Mouse (Mus musculus): ENCODE measurements at regions not wholly inside any gene's neighbourhood (a gene's known extent, or its start where the extent isn't known, plus 50 kb on each side); places are given as distances from the start of the nearest gene placed in this dataset.

GRCm38 (mm10) chr16:87067981-87068380, 286.0 kb upstream of the N6amt1 start:
- DNase-seq = no peak

- no peak for DNase-seq
These were observed 286.5 kb upstream of the N6amt1 start for GRCm38 (mm10) chr16:87067523-87067922.

GRCm38 (mm10) chr16:87060473-87060872, 293.5 kb upstream of the N6amt1 start:
- no peak for DNase-seq

GRCm38 (mm10) chr16:87049741-87050383, 304.1 kb upstream of the N6amt1 start:
- no peak for DNase-seq

GRCm38 (mm10) chr16:87044773-87045561, 309.0 kb upstream of the N6amt1 start:
- no peak for DNase-seq

GRCm38 (mm10) chr16:87043689-87044088, 310.3 kb upstream of the N6amt1 start:
- no peak for DNase-seq

GRCm38 (mm10) chr16:87040366-87040765, 313.6 kb upstream of the N6amt1 start:
- DNase-seq = no peak

- no peak for DNase-seq
These were observed 314.1 kb upstream of the N6amt1 start for GRCm38 (mm10) chr16:87039861-87040260.

GRCm38 (mm10) chr16:87037061-87037460, 316.9 kb upstream of the N6amt1 start:
- no peak for DNase-seq

- no peak for DNase-seq
These were observed 322.1 kb upstream of the N6amt1 start for GRCm38 (mm10) chr16:87031836-87032235.

- DNase-seq = no peak
These were observed 325.4 kb upstream of the N6amt1 start for GRCm38 (mm10) chr16:87028516-87029145.

GRCm38 (mm10) chr16:87027621-87028020, 326.4 kb upstream of the N6amt1 start:
- DNase-seq = no peak

- DNase-seq = no peak
These were observed 331.9 kb upstream of the N6amt1 start for GRCm38 (mm10) chr16:87022041-87022440.

GRCm38 (mm10) chr16:87017107-87017670, 336.8 kb upstream of the N6amt1 start:
- DNase-seq = no peak

- no peak for DNase-seq
These were observed 352.4 kb upstream of the N6amt1 start for GRCm38 (mm10) chr16:87001579-87001978.

- DNase-seq = no peak
These were observed 352.9 kb upstream of the N6amt1 start for GRCm38 (mm10) chr16:87001135-87001534.

GRCm38 (mm10) chr16:86971691-86972090, 382.3 kb upstream of the N6amt1 start:
- no peak for DNase-seq

- DNase-seq = no peak
These were observed 404.3 kb upstream of the N6amt1 start for GRCm38 (mm10) chr16:86949681-86950080.

- no peak for DNase-seq
These were observed 408.3 kb upstream of the N6amt1 start for GRCm38 (mm10) chr16:86945531-86946144.

GRCm38 (mm10) chr16:86945058-86945457, 408.9 kb upstream of the N6amt1 start:
- DNase-seq = no peak

- DNase-seq = no peak
These were observed 419.0 kb upstream of the N6amt1 start for GRCm38 (mm10) chr16:86934989-86935388.

- DNase-seq = peak; percentile 1 to 18
These were observed 421.2 kb upstream of the N6amt1 start for GRCm38 (mm10) chr16:86932765-86933164.

Data from adrenal gland, postnatal 36 days (tissue).